Mouse (Mus musculus) induced T-regulatory cell, adult 2 months (primary cell): ENCODE measurements at regions not wholly inside any gene's neighbourhood (a gene's known extent, or its start where the extent isn't known, plus 50 kb on each side); places are given as distances from the start of the nearest gene placed in this dataset.

Experiments
- DNase-seq: peaks from one replicate; pipeline ENCODE4 v3.0.0-alpha.2; 2012; ENCODE audit warnings: low read depth

DNA sequence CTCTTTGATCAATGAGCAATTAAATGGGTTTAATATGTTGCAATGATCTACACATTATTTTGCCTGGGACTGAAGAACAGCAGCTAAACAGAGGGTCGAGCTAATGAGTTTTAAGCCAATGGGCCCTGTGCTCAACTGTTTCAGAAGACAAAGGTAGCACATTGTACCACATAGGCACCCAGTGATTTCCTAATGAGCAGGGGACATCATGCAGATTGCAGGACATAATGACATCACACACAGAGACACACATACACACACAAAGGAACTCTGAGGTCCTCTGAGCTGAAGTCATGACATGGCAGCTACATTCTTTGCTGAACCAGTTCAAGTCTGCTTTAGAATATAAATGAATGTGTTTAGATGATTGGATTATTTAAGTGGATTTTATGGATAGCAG is 71.9 kb downstream of the Zfp330 start:
- DNase-seq = no peak

DNA sequence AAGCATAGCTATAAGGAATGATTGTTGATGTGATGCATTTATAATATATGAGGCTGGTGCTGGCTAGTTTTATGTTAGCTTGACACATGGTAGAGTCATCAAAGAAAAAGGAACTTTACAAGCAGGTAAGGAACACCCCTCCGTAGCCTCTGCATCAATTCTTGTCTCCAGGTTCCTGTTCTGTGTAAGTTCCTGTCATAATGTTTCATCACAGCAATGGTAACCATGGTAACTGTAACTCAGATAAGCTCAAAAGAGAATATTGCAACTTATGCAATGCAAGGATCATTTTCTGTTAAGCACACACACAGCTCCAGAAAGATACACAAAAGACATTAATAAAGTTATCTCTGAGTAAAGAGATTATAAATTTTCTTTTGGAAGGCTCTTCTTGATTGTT is 73.5 kb downstream of the Zfp330 start:
- DNase-seq = no peak

DNA sequence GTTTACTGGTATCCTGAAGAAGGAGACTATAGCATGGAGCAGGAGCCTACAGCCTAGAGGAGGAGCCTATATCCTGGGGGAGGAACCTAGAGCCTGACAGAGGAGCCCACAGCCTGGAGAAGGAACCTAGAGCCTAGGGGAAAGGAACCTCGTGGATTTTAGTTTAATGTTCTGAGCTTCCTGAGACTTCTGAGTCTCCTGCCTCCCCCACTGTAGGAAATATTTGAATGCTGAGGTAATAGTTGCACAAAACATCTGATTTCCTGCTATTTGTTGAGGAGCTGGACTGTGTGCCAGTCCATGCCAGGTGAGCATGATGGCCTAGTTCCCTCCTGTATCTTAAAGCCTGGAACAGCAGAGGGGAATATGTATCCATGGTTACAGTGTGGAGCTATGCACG is 74.7 kb downstream of the Zfp330 start:
- DNase-seq = no peak

DNA sequence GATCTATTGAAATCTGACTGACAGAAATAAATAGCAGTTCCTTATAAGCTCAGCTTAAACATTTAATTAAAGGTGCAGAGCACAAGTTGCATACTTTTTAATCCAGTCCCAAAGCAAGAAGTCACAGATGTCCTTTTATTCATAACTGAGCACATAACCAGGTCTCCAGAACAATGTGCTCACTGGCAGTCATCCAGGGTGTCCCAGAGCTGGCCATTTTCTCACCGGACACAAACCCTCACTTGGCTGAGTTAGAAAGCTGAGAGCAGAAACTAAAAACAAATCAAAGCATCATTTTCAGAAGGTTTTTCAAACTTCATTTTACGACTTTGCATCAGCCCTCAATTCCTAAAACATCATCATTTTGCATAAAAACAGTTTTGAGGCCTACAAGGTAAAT is 75.9 kb downstream of the Zfp330 start:
- no peak for DNase-seq

DNA sequence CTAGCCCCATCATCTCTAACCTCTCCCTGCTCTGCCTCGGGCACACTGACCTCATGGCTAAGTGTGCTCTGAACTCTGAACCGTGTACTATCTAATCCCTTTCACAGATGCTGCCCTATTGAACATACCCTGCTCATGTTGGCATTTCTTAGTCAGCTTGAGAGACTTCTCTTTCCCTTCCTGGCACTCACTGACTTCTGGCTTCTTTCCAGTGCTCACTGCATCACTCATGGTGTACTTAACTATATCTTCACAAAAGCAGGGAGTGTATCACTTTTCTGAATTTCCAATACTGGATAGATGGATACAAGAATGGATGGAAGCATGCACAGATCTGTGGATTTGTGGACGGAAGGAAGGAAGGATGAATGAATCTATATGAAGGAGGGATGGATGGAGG is 80.9 kb downstream of the Zfp330 start:
- DNase-seq = no peak

DNA sequence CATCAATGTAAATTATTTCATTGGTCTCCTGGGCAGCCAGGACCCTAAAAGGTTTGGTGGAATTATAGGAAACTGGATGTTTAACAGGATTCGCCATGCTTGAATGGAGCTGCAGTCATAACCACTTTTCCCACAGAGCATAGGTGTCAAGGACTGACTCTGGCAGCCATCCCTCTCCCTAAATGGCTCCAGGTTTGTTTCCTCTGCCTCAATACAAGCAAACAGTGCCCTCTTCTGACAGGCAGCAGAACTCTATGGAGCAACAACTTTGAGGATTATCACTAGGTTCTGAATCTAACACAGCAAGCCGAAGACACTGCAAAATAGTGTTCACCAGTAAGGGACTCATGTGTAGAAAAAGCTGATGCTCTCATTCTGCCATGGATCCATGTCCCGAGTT is 84.6 kb downstream of the Zfp330 start:
- peak; percentile 15 for DNase-seq

DNA sequence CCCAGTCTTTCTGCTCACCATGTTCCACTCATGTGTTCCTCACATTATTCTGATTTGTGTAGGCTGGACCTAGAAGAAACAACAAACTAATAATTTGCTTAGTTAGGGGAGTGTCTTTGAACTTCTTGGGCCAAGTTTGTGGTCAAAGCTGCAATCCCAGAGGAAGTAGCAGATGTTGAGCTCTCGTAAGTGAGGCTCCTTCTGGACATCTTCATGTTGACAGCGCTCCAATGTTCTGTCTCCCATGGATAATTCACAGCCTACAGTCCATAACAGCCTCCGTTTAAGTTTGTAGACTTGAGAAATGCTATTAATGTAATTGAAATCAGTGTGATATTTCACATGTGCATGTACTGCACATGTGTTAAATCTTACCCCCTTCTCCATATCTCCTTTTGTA is 88.0 kb downstream of the Zfp330 start:
- no peak for DNase-seq

DNA sequence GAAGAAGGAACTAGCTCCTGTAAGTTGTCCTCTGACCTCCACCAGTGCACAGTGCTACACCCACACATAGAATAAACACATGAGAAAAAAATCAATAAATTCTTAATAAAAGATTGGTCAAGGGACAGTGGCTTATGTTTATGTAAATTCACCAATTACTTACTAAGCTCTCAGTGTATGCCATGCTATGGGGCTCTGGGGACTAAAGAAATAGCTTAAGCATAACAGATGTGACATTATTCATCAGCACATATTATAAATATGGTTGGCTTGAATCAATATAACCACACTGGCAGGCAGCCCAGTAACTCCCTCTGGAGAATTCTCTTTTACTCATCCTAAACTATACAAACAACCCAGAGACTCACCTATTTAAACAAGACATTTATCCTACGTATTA is 95.2 kb downstream of the Zfp330 start:
- DNase-seq = no peak

DNA sequence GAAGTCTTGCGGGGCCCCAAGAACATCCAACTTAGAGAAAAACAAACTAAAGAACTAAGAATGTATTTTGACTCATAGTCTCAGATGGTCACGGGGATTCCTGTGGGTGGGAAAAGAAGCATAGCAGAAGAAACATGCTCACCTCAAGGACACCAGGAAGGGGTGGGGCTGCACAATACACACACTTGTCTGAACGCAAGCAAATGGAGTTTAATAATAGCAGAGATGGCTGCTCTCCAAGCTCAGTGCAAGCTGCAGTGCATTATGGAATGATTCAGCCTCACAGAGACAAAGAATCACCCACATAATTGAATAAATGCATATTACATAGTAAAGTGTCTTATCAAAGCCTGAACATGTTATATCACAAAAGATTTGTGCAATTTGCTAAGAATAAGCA is 96.2 kb downstream of the Zfp330 start:
- DNase-seq = no peak

DNA sequence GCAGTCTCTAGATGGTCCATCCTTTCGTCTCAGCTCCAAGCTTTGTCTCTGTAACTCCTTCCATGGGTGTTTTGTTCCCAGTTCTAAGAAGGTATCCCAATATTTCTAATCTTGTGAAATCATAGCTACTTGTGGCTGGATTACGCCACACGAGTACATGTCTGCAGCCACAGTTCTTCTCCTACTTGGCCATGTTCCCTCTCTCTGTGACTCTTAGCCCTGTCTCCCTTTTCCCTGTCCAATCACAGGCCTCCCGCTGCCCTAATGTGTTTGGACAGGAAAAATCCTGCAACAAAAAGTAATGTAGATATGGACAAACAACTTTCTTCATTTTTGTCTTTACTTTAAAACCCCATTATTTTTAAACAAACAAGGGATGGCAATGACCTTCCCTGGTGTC is 104.7 kb downstream of the Zfp330 start:
- DNase-seq = no peak

DNA sequence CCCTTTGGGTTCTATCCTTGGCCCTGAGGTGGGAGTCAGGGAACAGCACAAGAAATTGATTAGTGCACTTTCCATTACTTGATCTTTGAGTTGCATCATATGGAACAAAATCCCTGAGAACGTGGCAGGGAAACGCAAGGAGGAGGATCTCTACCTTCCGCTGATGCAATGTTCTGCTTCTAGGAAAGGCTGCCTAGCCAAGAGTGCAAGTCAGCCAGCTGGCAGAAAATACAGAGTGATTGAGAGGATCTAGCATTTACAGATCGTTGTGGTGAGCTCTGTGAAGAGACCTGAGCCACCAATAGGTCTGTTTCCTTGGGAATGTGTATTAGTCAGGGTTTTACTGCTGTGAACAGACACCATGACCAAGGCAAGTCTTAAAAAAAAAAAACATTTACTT is 108.8 kb downstream of the Zfp330 start:
- DNase-seq = no peak

DNA sequence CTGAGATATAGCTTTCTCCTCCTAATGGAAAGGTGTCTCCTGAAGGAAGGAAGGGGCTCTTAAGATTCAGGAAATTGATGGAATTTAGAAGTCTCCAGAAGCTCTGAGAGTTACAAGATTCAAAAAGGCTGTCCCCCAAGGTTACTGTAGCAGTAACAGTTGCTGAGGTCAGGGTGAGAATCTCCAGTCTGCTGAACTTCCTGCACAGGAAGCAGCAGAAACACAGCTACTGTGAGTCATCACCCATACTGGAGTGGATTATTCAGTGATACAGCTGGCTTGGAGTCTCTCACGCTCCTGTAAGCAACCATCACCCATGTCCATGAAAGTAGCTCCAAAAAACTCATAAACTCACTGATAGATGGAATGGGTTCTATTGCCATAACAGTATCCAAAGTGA is 133.5 kb downstream of the Zfp330 start:
- no peak for DNase-seq

DNA sequence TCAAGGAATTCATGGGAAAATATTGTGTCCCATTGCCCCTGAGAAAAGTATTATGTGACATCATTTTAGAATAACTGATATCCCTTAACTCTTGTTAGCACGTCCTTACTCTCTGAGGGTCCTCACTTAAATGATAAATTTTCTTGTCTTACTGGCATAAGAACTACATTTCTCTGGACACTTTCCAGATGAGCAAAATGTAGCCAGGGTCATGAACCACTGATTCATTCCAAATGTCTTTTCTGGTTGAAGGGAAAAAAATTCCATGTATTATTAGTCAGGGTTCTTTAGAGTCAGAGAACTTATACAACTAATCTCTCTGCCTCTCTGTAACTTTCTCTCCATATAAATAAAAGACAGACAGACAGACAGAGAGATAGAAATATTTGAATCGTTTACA is 143.5 kb downstream of the Zfp330 start:
- DNase-seq = no peak

DNA sequence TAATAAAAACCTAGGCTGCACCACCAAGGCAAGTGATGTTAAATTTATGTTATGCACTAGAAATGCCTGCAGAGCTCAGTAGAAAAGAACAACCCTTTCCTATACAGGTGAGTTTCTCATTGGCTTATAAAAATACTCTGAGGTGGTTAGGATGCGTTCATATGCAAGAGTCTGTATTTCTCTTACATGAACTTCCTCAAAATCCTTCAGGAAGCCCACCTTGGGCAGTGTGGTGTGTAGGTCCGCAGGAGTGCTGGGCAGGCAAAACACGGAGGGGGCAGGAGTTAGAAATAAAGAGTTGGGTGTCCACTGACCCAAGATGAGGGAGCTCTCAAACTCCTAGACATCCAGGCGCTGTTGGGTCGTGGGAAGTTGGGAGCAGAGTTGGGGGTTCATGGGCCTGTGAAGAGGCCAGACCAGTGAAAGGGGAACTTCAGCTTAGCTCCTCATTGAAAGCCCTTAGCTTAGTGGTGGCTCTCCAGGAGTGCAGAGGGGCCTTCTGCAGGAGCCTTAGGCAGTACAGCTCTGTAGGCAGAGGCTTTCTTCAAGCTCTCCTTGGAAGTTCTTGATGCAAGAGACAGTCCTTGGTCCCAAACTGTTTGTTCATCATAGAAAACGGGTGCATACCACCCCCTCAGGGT is 150.0 kb downstream of the Zfp330 start:
- no peak for DNase-seq

DNA sequence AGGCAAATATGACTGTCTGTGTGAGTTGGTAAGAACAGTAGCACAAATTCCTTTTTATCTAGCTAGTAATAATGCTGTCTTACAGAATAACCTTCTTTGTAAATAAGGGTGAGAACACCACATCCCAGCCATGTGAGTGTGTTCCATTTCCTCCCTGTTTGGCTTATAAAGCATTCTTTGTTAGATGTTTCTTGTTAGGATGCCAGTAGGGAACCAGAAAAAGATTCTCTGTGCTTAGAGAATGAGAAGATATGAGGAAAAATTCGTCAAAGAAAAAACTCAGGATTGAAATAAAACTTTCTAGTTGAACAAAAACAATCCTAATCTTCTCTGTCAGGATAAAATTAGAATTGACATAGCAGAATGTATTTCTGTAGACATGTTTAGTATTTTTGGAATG is 155.3 kb downstream of the Zfp330 start:
- DNase-seq = no peak

DNA sequence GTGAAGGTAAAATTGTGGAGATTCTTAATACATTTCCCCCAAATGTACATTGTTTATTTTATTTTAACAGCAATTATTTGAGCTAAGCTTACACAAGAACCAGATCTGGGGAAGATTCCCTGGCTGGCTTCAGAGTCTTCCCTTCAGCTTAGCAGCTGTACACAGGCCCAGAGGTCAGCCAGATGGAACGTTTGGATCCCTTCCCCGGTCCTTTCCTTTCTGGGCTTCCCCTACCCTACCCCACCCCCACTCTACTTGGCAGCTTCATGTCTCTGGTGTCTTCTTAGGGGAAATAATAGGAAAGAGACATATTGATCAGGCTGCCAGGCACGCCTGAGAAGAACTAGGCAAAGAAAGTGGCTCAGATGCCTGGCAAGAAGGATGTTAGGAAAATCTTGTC is 172.4 kb downstream of the Zfp330 start:
- no peak for DNase-seq

DNA sequence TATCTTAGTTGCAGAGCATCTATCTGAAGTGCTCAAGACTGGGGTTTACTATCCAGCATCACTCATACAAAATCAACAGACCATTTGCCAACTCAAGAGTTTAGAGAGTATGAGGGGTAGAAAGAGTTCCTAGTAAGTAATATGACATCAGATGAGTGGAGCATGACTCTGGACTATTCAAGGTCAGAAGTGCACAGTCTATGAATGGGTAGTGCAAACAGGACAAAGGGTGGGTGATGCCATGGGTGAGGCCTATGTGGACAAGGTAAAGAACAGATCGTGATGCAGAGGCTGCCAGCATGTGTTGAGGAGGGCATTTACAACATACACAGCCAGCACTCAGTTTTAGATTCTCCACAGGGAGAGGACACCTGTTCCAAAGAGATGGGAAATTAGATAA is 170.4 kb upstream of the Il15 start:
- no peak for DNase-seq

DNA sequence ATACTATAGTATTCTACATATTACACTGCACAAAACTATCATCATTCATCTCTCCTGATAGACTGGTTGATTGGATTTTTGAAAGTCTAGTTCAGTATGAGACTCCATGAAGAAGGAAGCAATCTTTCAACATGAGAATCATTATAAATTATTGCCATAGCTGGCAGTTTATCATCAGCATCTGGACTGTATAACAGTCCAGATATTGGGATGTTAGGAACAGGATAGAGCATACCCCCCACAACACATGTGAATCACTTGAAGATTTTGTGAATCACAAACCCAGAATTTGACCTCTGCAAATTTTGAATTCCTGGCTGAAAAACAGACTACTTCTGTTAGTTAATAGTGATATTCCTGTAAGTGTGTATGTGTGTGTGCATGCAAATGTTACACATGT is 135.1 kb upstream of the Il15 start:
- DNase-seq = no peak

DNA sequence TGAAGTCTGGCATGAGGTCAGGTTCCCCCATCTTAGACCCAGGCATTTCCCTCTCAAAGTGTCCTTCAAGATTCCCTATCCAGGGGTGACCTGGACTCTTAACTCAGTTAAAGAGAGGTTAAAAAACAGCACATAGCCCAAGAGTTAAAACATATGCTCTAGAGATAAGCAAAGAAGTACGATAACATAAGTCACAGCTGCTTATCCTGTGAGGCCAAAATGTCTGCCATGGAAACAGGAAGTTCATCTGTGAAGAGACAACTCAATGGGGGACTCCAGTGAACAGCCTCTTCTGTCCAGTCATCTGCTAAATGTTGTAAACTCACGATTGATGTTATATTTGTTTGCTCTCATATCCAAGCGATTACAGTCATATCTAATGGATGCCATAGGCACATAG is 126.1 kb upstream of the Il15 start:
- DNase-seq = no peak

DNA sequence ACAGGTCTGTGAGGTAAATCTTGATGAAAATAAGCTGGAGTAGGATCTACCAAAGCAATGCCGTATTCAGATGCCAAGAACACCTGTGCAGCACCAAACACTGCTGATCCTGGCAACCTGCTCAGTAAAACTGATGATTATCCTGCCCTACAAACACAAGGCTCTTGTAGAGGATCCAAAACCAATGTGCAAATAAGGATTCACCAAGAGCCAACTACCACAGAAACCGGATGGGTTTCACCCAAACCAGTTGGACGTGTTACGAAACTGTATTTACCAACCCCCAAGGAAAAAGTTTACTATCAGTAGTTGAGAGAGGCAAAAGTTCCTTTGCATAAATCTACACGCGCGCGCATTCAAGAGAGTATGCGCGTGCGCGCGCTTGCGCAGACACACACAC is 120.8 kb upstream of the Il15 start:
- no peak for DNase-seq

DNA sequence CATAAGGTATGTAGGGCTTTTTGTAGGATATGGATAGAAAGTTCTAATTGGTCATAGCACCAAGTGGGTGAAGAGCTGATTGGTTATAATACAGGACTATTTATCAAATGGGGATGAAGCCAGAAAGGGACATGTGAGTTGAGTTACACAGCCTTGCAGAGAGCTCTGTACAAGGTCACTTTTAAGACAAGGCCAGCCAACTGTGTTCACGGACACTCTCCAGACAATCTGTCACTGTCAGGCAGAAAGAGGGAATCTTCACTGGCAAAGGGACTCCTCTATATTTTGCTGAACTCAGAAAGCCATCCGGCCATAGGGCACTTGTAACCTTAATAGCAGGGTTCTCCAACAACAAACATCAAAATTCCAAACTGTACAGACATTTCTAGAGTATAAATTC is 95.5 kb upstream of the Il15 start:
- no peak for DNase-seq

DNA sequence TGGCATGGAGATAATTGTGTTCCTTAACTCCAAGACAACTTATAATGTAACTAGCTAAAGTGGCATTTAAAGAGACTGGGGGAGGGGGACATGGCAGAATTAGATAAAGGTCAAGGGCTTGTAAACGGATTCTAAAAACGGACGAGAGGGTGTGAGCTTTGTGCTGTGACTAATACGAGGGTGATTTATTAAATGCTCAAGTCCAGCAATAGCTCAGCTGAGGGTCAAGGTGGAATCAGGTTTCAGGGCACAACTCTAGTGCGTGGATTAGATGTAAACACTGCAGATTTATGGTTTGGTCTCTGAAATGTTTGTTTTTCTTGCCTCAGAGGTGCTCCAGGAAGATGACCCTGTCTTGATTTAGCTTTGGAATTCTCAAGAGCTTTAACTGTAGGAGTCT is 74.8 kb upstream of the Il15 start:
- no peak for DNase-seq

DNA sequence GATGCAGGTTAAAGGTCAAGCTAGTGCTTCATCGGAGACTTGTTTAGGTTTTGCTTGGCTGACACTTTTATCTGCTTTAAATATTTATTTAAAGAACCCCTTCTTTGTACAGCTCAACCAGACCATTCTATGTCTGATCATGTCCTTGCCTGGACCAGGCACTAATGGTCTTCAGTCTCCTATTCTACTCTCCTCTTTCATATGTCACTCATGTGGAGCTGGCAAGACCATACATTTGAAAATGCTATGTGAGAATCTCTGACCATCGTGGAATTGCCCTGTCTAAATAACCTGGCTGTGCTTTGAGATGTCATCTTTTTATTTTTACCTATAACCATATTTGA is 74.4 kb upstream of the Il15 start:
- DNase-seq = no peak

DNA sequence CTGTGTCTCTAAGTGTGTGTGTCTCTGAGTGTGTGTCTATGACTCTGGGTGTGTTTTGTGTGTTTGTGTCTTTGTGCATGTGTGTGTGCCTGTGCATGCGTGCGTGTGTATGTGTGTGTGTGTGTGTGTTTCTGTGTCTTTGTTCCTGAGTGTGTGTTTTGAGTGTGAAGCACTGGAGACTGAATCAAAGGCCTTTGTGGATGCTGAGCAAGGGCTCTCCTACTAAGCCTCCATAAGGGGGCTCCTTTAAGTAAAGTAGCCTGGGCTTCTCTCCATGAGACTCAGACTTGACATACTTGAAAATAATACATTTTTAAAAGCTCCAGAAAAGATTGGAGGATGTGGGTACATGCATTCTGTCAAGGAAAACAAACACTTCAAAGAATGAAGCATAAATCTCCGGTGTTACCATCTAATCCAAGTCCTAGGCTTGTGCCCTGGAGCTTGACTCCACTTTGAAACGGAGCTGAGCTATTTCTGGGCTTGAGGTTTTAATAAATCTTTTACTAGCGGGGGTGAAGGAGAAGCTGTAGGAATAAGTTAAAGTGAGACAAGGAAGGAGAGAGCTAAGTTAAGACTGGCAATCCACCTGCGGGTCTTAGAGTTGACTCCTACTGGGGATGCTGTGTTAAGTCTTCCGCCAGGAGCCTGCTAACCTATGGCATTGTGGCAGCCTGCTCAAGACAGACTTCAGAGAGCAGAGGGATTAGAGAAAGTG is 73.8 kb upstream of the Il15 start:
- no peak for DNase-seq
